ENCODE assay signal across 9 mouse cellular contexts in the genomic region with DNA sequence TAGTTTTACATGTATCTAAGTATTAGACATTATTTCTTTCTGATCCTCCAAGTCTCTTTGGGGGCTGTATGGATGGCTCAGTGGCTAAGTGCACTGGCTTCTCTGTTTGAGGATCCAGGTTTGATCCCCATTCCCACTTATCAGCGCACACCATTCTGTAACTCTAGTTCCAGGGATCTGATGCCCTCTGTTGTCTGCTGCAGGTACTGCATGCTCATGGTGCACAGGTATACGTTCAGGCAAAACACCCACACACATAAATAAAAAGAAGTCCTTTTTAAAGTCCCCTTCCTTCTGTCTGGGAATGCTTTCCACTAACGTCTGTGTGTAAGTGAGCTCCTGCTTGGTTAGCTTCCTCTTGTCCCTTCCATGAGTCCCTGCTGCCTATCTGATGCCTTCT. TPM values are rescaled to one million over a fixed set of nuclear protein-coding genes. Genes with fewer than 3 reads are reported as not detected.
A peak's percentile ranks its signal among the peaks of the same experiment; 100 is the strongest.
DNase-seq lines count a peak whose midpoint lies in the region; TF ChIP-seq lines count a peak whose summit lies in the region.
"Had no signal": no experiment of that assay in that cellular context is flagged by ENCODE, and none has a peak within 500 bp of the region (broad histone marks: within the 10 kb centered on the region; RNA-seq: fewer than 3 reads in every experiment).

No protein-coding gene starts in this region.

- peak; percentile 29 to 41 for DNase-seq in adrenal gland, postnatal 36 days
- no peak for DNase-seq in adrenal gland, adult 8-10 months
- peak; percentile 57 for DNase-seq in lung, adult 2 months
- DNase-seq in lung, postnatal 10 days = no peak
- no peak for DNase-seq in gastrocnemius, postnatal 36 days
- no peak for DNase-seq in cerebellum, adult 11 months

- H3K27me3 ChIP-seq in small intestine, adult 2 months (ENCODE audit: control insufficient read depth, insufficient read depth, low read length) = no peaks in the 10 kb centered on the region
- H3K27me3 ChIP-seq: midbrain, embryonic 12.5 days had no signal

- no peak for TF ChIP-seq POLR2A in lung, adult 2 months (IDR thresholded peaks at IDR 0.05; ENCODE audit: borderline replicate concordance, extremely low read depth, low read depth, low read length)
- TF ChIP-seq POLR2A in embryonic fibroblast, embryonic 13.5 days (IDR thresholded peaks at IDR 0.05; ENCODE audit: low read depth, low read length) = no peak
- no peak for TF ChIP-seq POLR2A in small intestine, adult 2 months (IDR thresholded peaks at IDR 0.05; ENCODE audit: low read depth, low read length)

- 63% methylated on average over 3 of the region's 3 CpGs for WGBS in lung, adult 2 months
- 68% methylated on average over 3 of the region's 3 CpGs for WGBS in small intestine, adult 2 months

- no peaks in the 10 kb centered on the region for H3K4me1 ChIP-seq in lung, adult 2 months (ENCODE audit: control insufficient read depth, insufficient read depth, low read length)
- no peaks in the 10 kb centered on the region for H3K4me1 ChIP-seq in embryonic fibroblast, embryonic 13.5 days (ENCODE audit: control insufficient read depth, insufficient read depth, low read length)
- H3K4me1 ChIP-seq in small intestine, adult 2 months (ENCODE audit: control insufficient read depth, insufficient read depth, insufficient read length, low read length) = no peaks in the 10 kb centered on the region
- H3K4me1 ChIP-seq: midbrain, embryonic 12.5 days had no signal

- peak; percentile 51; the same call in 1 of the 2 replicates for TF ChIP-seq CTCF in lung, adult 2 months (IDR thresholded peaks at IDR 0.05; ENCODE audit: insufficient read depth, low read length)
- peak; percentile 41; the same call in 1 of the 2 replicates for TF ChIP-seq CTCF in embryonic fibroblast, embryonic 13.5 days (IDR thresholded peaks at IDR 0.05; ENCODE audit: borderline replicate concordance, insufficient read depth, low read length)
- peak; percentile 52; the same call in 1 of the 2 replicates for TF ChIP-seq CTCF in small intestine, adult 2 months (IDR thresholded peaks at IDR 0.05; ENCODE audit: extremely low read depth, insufficient read length, insufficient replicate concordance, low read depth, low read length)

- intact Hi-C loops in gastrocnemius, postnatal 36 days (cut with DNase I) = no loop called here

- no peak overlapping the region for H3K4me3 ChIP-seq in lung, adult 2 months (replicated peaks; ENCODE audit: extremely low read depth, low read depth, low read length)
- no peak overlapping the region for H3K4me3 ChIP-seq in embryonic fibroblast, embryonic 13.5 days (ENCODE audit: insufficient read depth, low read length)
- H3K4me3 ChIP-seq in small intestine, adult 2 months (ENCODE audit: low read depth, low read length) = no peak overlapping the region
- H3K4me3 ChIP-seq: midbrain, embryonic 12.5 days had no signal

- H3K27ac ChIP-seq in embryonic fibroblast, embryonic 13.5 days (ENCODE audit: insufficient read depth, low read length) = no peak overlapping the region
- no peak overlapping the region for H3K27ac ChIP-seq in small intestine, adult 2 months (ENCODE audit: insufficient read depth, low read depth, low read length)
- H3K27ac ChIP-seq: midbrain, embryonic 12.5 days had no signal

- H3K36me3 ChIP-seq in small intestine, adult 2 months (ENCODE audit: control insufficient read depth, insufficient read depth, low read length) = no peaks in the 10 kb centered on the region

RNA-seq across cellular contexts. Expression of gene Pnma1, which starts 16.0 kb away (rescaled TPM):
- under 1 TPM; 0.23 to 0.26 TPM for total RNA-seq in adrenal gland, postnatal 36 days (2021)
- under 1 TPM; 0.09 to 0.56 (median 0.35) TPM for total RNA-seq in adrenal gland, adult 8-10 months (2022)
- polyA plus RNA-seq in lung, adult 2 months (2012; rRNA removed) = 0.84 and 1.3 TPM in 2 replicates
- polyA plus RNA-seq in embryonic fibroblast, embryonic 13.5 days (2011; ENCODE audit: insufficient read length, low read depth, missing spikeins) = 0.30 and 0.35 TPM in 2 replicates
- 0.10 and 0.33 TPM in 2 replicates for polyA plus RNA-seq in small intestine, adult 2 months (2012; rRNA removed)
- under 1 TPM; 0.15 to 0.18 TPM for total RNA-seq in gastrocnemius, postnatal 36 days (2021)

RNA-seq across cellular contexts. Expression of gene Dnal1, which starts 18.1 kb away (rescaled TPM):
- total RNA-seq in adrenal gland, postnatal 36 days (2021) = 10 to 100 TPM; 14.1 to 19.5 TPM
- total RNA-seq in adrenal gland, adult 8-10 months (2022) = 10 to 100 TPM; 14.9 to 30.8 (median 22.0) TPM
- 4.6 and 9.2 TPM in 2 replicates for polyA plus RNA-seq in lung, adult 2 months (2012; rRNA removed)
- polyA plus RNA-seq in embryonic fibroblast, embryonic 13.5 days (2011; ENCODE audit: insufficient read length, low read depth, missing spikeins) = 14.4 and 21.6 TPM in 2 replicates
- polyA plus RNA-seq in small intestine, adult 2 months (2012; rRNA removed) = 0.38 and 0.68 TPM in 2 replicates
- 1 to 10 TPM; 5.9 to 8.1 TPM for total RNA-seq in gastrocnemius, postnatal 36 days (2021)

RNA-seq across cellular contexts. Expression of gene Acot6, which starts 31.8 kb away (rescaled TPM):
- 1 to 10 TPM; 4.5 to 4.6 TPM for total RNA-seq in adrenal gland, postnatal 36 days (2021)
- total RNA-seq in adrenal gland, adult 8-10 months (2022) = 1 to 10 TPM; 6.0 to 8.1 (median 7.0) TPM
- 1.9 TPM in 2 replicates for polyA plus RNA-seq in lung, adult 2 months (2012; rRNA removed)
- polyA plus RNA-seq in embryonic fibroblast, embryonic 13.5 days (2011; ENCODE audit: insufficient read length, low read depth, missing spikeins) = 3.1 and 4.4 TPM in 2 replicates
- polyA plus RNA-seq in small intestine, adult 2 months (2012; rRNA removed) = 0.77 and 0.86 TPM in 2 replicates
- total RNA-seq in gastrocnemius, postnatal 36 days (2021) = 1 to 10 TPM; 1.4 to 2.2 TPM

Comparison
In these comparisons a context has a peak if more than half of its experiments do, and no peak if none do; other contexts are left out.
1. DNase-seq: peak in adrenal gland, postnatal 36 days (2 of 2) and lung, adult 2 months (single experiment); none in adrenal gland, adult 8-10 months (single experiment), lung, postnatal 10 days (single experiment), gastrocnemius, postnatal 36 days (0 of 2) and cerebellum, adult 11 months (single experiment).
2. Peak in every context shown above with its lines, with median percentiles within 50 percentile points of each other: CTCF ChIP-seq.